Mouse (Mus musculus): ENCODE data around the gene Pgf. TPM values are rescaled to one million over a fixed set of nuclear protein-coding genes. Genes with fewer than 3 reads are reported as not detected.

Pgf gene
- total RNA-seq (2021), result 1 to 10 TPM; 4.2 to 4.5 TPM

- no peak for DNase-seq
Measured at GRCm38 (mm10) chr12:85177740-85178239, at the start of gene Pgf. Gene Pgf (minus strand): TSS chr12:85177790.

GRCm38 (mm10) chr12:85227227-85227626 is 49.6 kb upstream of the Pgf start:
- no peak for DNase-seq

GRCm38 (mm10) chr12:85219905-85220290 is 42.3 kb upstream of the Pgf start:
- peak in 1 of 2 experiments; percentile 6 for DNase-seq

- peak; percentile 99 for DNase-seq
Measured at GRCm38 (mm10) chr12:85219236-85219904, 41.8 kb upstream of the Pgf start, which contains the start of gene Eif2b2. Gene Eif2b2 (plus strand): TSS chr12:85219481.

- DNase-seq, result no peak
Measured at GRCm38 (mm10) chr12:85217733-85218310, 40.2 kb upstream of the Pgf start.

DNA sequence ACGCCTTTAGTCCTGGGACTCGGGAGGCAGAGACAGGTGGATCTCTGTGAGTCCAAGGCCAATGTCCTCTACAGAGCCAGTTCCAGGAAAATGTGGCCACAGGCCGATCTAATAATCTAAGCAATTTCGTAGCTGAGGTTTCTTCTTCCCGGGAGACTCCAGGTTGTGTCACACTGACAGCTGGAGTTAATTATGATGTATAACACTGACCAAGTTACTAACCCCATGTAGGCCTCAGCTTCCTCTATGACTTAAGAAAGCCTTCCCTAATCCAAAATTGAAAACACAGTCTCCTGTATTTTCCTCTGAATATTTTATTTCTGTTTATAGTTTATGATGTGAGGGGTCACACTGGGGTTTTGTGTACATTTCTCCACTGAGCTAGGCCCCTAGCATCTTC is 37.4 kb upstream of the Pgf start:
- DNase-seq, result no peak

GRCm38 (mm10) chr12:85208687-85209199 is 31.2 kb upstream of the Pgf start:
- no peak for DNase-seq

GRCm38 (mm10) chr12:85205425-85205824 is 27.8 kb upstream of the Pgf start:
- DNase-seq, result no peak

DNA sequence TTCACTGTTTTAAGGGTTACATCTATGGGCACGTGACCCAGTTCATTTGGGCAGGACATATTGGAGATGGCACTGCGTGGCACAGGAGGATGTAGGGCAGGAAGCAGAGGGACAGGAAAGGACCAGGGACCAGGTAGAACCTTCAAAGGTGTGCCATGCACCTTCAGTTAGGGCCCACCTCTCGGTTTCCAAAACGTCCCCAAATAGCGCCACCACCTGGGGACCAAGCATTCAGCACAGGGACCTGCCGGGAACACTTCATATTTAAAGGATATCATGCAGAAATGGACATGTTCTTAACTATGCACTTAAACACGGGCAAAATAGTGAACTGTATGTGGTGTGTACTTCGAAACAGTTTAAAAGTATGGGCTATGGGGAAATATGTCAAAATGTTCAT is 26.5 kb upstream of the Pgf start:
- DNase-seq, result no peak

GRCm38 (mm10) chr12:85203699-85204098 is 26.1 kb upstream of the Pgf start:
- DNase-seq, result no peak

DNA sequence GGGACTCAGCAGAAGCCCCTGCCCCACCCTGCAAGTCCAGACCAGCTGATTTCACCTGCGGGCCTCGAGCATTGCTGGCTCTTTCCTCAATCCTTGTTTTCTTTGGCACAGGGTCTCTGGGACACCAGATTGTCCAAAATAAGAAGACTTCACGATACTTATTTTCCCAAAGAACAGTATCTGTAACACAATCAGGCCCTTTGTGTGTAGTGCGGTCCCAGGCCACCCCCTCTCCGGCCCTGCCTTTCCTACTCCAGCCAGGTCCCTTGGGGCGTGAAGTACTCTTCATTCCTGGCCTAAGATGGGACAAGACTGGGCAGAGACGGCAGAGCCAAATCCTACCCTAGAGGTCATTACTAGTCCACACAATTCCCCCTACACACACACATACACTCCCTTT is 24.6 kb upstream of the Pgf start:
- DNase-seq, result no peak

GRCm38 (mm10) chr12:85201830-85202147 is 24.2 kb upstream of the Pgf start:
- DNase-seq, result no peak

DNA sequence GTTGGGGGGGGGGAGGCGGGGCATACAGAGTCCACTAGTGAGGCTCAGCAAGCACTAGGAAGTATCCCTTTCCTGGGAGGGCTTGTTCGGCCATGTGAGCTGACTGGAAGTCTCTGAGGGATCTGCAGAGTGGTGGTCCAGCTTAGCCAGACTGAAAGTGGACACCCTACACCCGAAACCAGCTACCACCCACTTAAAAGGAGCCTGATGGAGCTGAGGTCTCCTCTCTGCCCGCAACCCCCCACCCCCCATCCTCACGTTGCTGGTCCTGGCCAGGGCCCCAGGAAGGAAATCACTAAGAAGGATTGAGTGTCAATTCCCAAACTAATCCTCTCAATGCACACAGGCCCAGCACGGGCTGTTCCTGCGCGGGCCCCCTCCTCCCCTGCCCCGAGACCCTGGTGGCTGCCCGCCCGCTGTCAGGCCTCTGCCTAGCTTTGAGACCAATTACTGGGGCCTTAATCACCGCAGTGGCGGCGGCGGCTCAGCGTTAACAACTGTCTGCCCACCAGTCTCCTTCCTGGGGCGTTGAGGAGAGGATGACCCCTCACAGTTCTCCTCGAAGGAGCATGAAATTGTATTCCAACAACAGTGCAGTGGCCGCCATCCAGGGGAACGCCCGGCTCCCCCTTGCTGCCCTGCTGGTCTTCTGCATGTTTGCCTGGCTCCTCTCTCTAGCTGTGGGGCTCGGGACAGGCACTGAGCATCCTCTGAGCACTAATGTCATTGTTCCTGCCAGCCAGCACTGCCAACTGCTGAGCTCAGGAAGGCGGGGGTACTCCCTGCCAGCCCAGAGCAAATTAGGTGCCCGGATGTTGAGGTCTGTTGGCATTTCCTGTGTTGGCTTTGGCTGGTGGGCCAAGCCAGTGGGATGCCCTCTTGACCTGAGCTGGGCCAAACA is 23.6 kb upstream of the Pgf start:
- DNase-seq, result no peak

GRCm38 (mm10) chr12:85199954-85200353 is 22.4 kb upstream of the Pgf start:
- DNase-seq, result no peak

- DNase-seq, result no peak
Measured at GRCm38 (mm10) chr12:85197936-85198335, 20.3 kb upstream of the Pgf start.

- DNase-seq, result no peak
Measured at GRCm38 (mm10) chr12:85197371-85197770, 19.8 kb upstream of the Pgf start.

GRCm38 (mm10) chr12:85196191-85196590 is 18.6 kb upstream of the Pgf start:
- no peak for DNase-seq

GRCm38 (mm10) chr12:85195086-85195485 is 17.5 kb upstream of the Pgf start:
- DNase-seq, result no peak

- no peak for DNase-seq
Measured at GRCm38 (mm10) chr12:85194623-85195018, 17.0 kb upstream of the Pgf start.

GRCm38 (mm10) chr12:85193923-85194622 is 16.5 kb upstream of the Pgf start:
- no peak for DNase-seq

DNA sequence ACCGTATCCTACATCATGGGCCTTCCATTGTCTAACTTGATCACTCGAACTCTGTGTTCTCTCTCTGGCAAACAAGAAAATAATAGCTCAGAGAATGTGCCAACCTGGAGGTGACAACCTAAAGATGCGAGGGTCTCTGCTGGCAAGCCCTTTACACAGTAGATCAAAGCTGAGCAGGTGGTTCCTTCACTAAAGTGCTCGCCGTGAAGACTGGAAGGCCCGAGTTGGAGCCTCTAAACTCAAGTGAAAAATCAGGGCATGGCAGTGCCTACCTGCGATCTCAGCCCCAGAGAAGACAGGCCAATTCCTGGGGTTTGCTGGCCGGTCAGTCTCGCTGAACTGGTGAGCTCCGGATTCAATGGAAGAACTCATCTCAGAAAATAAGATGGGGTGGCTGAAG is 15.6 kb upstream of the Pgf start:
- no peak for DNase-seq

GRCm38 (mm10) chr12:85192461-85193108 is 15.0 kb upstream of the Pgf start:
- no peak for DNase-seq
